Mouse (Mus musculus): ENCODE measurements around the gene Eef1akmt2.

The Eef1akmt2 gene

GRCm38 (mm10) chr7:132852173-132852844 is at the start of gene Eef1akmt2:
Gene Eef1akmt2, minus strand, starts transcription at chr7:132852673.
- peak; percentile 83 for DNase-seq (ENCODE audit: low read depth, low spot score)

- no peak for DNase-seq (ENCODE audit: low read depth, low spot score)
Measured at GRCm38 (mm10) chr7:132900826-132901531, 48.5 kb upstream of the Eef1akmt2 start.

- no peak for DNase-seq (ENCODE audit: low read depth, low spot score)
Measured at GRCm38 (mm10) chr7:132898234-132898633, 45.8 kb upstream of the Eef1akmt2 start.

DNA sequence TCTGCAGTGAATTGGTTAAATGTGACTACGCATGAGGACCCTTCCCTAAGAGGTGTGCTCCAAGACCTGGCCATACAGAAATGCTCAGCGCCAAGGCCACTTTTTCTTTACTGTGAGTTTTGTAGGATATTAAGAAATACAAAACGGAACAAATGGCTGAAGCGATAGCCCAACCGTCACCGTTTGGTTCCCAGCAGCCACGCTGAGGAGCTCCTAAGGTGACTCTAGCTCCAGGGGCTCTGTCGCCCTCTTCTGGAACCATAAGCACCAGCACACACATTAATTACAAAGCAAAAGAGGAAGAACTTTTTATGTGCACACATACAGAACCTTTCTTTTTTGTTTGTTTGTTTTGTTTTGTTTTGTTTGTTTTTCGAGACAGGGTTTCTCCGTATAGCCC is 44.8 kb upstream of the Eef1akmt2 start:
- DNase-seq (ENCODE audit: low read depth, low spot score), result no peak

GRCm38 (mm10) chr7:132896206-132896815 is 43.8 kb upstream of the Eef1akmt2 start:
- DNase-seq (ENCODE audit: low read depth, low spot score), result no peak

DNA sequence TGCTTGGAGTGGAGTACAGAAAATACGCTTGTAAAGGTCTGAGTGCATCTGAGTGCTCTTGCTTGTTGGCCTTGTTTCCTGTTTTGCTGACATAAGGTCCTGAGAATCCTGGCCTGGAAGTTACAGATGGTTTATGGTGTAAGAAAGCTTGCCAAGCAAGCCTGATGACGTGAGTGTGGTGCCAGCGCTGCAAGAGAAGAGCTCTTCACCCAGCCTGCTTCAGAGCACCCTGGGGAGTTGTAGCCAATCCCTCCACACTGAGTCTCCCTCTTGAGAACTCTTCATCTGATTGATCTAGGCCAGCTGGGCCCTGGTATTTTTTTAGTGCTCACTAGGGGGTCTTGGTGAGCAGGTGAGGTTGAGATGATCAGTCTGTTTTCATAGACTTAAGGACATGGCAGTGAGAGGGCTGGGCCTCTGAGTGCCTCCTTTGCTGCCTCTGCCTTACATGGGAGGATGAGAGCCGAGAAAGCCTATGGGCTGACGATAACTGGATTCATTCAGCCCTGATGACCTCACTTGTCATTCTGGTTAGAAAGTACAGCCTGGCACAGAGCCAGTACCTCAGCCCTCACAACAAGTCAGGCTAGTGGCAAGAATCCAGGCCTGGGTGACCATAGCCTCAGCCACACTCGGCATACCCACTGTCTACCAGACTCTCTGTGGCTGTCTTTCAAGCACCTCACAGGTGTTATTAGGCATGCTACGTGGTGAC is 42.5 kb upstream of the Eef1akmt2 start:
- no peak for DNase-seq (ENCODE audit: low read depth, low spot score)

- no peak for DNase-seq (ENCODE audit: low read depth, low spot score)
Measured at GRCm38 (mm10) chr7:132893336-132893735, 40.9 kb upstream of the Eef1akmt2 start.

- DNase-seq (ENCODE audit: low read depth, low spot score), result no peak
Measured at GRCm38 (mm10) chr7:132892806-132893205, 40.3 kb upstream of the Eef1akmt2 start.

- DNase-seq (ENCODE audit: low read depth, low spot score), result no peak
Measured at GRCm38 (mm10) chr7:132892311-132892661, 39.8 kb upstream of the Eef1akmt2 start.

GRCm38 (mm10) chr7:132891561-132892310 is 39.3 kb upstream of the Eef1akmt2 start:
- peak; percentile 28 for DNase-seq (ENCODE audit: low read depth, low spot score)

DNA sequence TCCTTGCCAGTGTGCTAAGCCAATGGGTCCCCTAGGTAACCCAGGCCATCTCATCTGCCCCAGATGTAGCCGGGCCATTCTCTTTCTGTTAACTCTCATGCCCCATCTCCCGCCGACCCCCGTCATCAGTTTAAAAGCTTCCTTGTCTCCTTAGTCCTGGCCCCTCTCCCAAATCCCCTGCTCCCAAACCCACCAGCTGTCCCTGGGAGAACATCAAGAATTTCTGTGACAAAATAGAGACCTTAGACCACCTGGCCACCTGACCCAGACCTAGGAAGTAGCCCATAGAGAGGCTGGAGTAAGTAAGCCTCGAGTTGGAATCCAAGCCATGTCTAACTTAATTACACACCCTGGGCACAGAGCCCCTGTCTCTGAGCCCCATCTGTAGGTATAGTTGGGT is 37.7 kb upstream of the Eef1akmt2 start:
- no peak for DNase-seq (ENCODE audit: low read depth, low spot score)

GRCm38 (mm10) chr7:132889691-132890090 is 37.2 kb upstream of the Eef1akmt2 start:
- DNase-seq (ENCODE audit: low read depth, low spot score), result no peak

DNA sequence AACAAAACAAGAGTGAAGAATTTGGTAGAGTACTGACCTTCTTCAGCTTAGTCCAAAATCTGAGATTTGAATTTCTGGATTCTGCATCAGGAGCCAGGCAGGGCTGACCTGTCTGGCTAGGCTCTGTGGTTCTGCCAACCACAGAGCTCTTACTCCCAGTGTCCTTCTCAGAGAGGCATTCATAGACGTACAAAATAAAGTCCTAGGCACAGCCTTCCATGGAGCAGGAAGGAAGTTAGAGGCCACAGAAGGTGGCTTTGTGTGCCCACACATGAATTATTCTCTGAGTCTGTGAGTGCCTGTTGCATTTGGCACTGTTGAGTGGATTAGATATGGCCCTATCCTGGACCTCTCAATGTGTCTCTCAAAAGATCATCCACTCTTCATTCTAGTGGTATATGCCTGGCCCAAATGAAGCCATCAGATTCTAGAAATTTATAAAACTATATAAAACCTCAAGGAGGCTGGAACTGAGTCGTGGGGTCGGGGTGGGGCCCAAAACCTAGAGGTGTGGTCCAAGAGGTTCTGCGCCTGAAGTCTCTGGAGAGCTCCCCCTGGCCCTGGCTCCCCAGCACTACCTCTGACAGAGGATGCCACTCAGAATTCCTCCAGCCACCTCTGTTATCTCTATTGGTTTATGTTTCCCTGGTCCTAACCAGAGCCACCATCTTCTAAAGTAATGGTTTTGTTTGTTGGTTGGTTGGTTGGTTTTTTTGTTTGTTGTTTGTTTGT is 36.2 kb upstream of the Eef1akmt2 start:
- no peak for DNase-seq (ENCODE audit: low read depth, low spot score)

DNA sequence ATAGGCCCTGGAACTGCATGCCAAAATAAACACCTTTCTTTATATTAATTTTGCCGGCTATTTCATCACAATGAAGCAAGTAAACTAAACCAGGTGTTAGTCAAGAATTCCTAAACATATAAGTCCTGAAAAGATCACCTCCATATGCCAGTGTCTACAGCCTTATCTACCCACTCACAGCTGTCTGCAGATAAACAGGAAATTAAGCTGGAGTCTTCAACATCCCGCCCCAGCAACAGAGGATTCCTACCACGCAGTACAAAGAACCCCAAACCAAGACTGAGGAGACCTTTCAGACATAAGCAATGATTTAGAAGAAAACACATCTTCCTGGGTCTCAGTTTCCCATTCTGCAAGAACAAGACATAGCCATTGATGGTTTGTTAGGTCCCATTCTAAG is 35.6 kb upstream of the Eef1akmt2 start:
- DNase-seq (ENCODE audit: low read depth, low spot score), result no peak

GRCm38 (mm10) chr7:132887019-132887804 is 34.7 kb upstream of the Eef1akmt2 start:
- DNase-seq (ENCODE audit: low read depth, low spot score), result no peak

GRCm38 (mm10) chr7:132884031-132884430 is 31.6 kb upstream of the Eef1akmt2 start:
- no peak for DNase-seq (ENCODE audit: low read depth, low spot score)

DNA sequence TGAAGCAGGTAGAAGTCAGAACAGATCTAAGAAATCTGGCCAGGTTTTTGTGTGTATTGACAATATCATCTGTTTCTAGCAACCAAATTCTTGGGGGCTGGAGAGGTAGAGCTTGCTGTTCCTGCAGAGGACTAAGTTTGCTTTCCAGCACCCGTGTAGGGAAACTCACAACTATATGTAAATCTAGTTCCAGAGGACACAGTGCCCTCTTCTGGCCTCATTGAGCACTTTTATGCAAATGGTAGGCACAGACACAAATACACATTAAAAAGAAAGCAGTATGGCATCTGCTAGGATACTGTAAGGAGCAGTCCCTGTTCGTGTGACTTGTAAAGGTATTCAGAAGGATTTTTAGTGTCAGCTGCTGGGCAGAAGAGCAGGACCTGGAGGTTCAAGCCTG is 29.9 kb upstream of the Eef1akmt2 start:
- no peak for DNase-seq (ENCODE audit: low read depth, low spot score)

DNA sequence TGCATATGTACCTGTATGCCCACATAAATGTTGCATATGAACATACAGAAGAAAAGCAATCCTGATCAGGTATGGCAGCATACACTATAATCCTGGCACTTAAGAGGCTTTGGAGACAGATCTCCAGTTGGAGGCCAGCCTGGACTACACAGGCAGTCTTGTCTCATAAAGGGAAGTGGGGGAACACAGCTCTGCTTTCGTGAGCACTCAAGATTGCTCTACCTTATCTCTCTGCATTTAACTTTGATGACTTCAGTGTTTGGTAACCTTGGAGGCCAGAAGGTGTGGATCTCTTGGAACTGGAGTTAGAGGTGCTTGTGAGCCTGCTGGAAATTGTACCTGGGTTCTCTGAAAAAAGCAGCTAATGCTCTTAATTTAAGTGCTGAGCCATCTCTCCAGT is 27.8 kb upstream of the Eef1akmt2 start:
- DNase-seq (ENCODE audit: low read depth, low spot score), result no peak

- DNase-seq (ENCODE audit: low read depth, low spot score), result no peak
Measured at GRCm38 (mm10) chr7:132875391-132876086, 23.1 kb upstream of the Eef1akmt2 start.

All from telencephalon, adult 2 months (tissue).